Mouse (Mus musculus) ES-E14 (cell line): Measurements from ENCODE around the gene St6galnac4. TPM values are rescaled to one million over a fixed set of nuclear protein-coding genes. Genes with fewer than 3 reads are reported as not detected.

Source experiments
- DNase-seq: peaks from one replicate; pipeline ENCODE4 v3.0.0-alpha.2; 2013; ENCODE audit warnings: low read depth, low spot score
- H3K27ac ChIP-seq: 2 replicates; pipeline ENCODE4 v1.5.1; 2012; ENCODE audit warnings: low read depth, mild to moderate bottlenecking, low read length, moderate library complexity, mixed read lengths; ENCODE audit not compliant: poor library complexity, insufficient read depth, severe bottlenecking
- H3K36me3 ChIP-seq: 2 replicates; pipeline ENCODE4 v1.6.1; 2012; ENCODE audit warnings: mild to moderate bottlenecking, low read length, moderate library complexity, mixed read lengths; ENCODE audit not compliant: control insufficient read depth, poor library complexity, insufficient read depth, severe bottlenecking
- H3K4me1 ChIP-seq, 2 experiments: fragments of 150-350 bp in 1 of 2; sonication (generic) in 1 of 2; 2 replicates each; pipeline ENCODE4 v1.6.1; 2012; ENCODE audit warnings: low read length in 2 of 2, mild to moderate bottlenecking in 1 of 2, mixed read lengths in 1 of 2; ENCODE audit not compliant: control insufficient read depth in 2 of 2, insufficient read depth in 2 of 2, poor library complexity in 1 of 2
- H3K4me3 ChIP-seq, 2 experiments: fragments of 150-350 bp in 1 of 2; sonication (generic) in 1 of 2; 2 replicates each; pipeline ENCODE4 v1.5.1; 2012; ENCODE audit warnings: low read length in 2 of 2, low read depth in 1 of 2, mild to moderate bottlenecking in 1 of 2, mixed read lengths in 1 of 2; ENCODE audit not compliant: insufficient read depth in 1 of 2, poor library complexity in 1 of 2, severe bottlenecking in 1 of 2
- H3K9ac ChIP-seq: 2 replicates; pipeline ENCODE4 v1.6.1; 2012; ENCODE audit warnings: low read depth, mild to moderate bottlenecking, low read length, mixed read lengths; ENCODE audit not compliant: poor library complexity, insufficient read depth, severe bottlenecking
- H3K9me3 ChIP-seq: fragments of 150-350 bp; sonication (generic); 2 replicates; pipeline ENCODE4 v1.6.1; 2012; ENCODE audit warnings: low read depth, mild to moderate bottlenecking, low read length; ENCODE audit not compliant: control insufficient read depth, insufficient read depth
- CHD2 ChIP-seq: IDR thresholded peaks from 2 replicates; pipeline ENCODE4 v1.6.1; 2014; ENCODE audit warnings: mild to moderate bottlenecking, low read depth, low read length, inconsistent platforms
- HCFC1 ChIP-seq: IDR thresholded peaks from 2 replicates; pipeline ENCODE4 v1.6.1; 2012; ENCODE audit warnings: low read length, inconsistent platforms, borderline replicate concordance; ENCODE audit not compliant: insufficient read depth
- MAFK ChIP-seq: IDR thresholded peaks from 2 replicates; pipeline ENCODE4 v1.6.1; 2014; ENCODE audit warnings: mild to moderate bottlenecking, low read depth, low read length, inconsistent platforms; ENCODE audit not compliant: insufficient read depth
- ZC3H11A ChIP-seq: IDR thresholded peaks from 2 replicates; pipeline ENCODE4 v1.6.1; 2012; ENCODE audit warnings: low read depth, mild to moderate bottlenecking, inconsistent platforms, low read length, borderline replicate concordance
- ZNF384 ChIP-seq: IDR thresholded peaks from 2 replicates; pipeline ENCODE4 v1.6.1; 2012; ENCODE audit warnings: low read depth, low read length, inconsistent platforms
- in situ Hi-C, 2 experiments: fragments of 600-800 bp; cut with MboI; formaldehyde crosslinking; loops; one replicate each; pipeline ENCODE4 v1.15.1; 2025; ENCODE audit warnings: low sequenced_read_pairs in 2 of 2, inconsistent platforms in 1 of 2; ENCODE audit not compliant: unreplicated experiment in 2 of 2
- total RNA-seq: library from RNA; depleted of rRNA; stranded (reverse); fragments of 300-350 nt; gene quantifications from 2 replicates; pipeline ENCODE4 v1.2.3, GENCODE M21; 2012

The St6galnac4 gene
- total RNA-seq, 1 experiment = 9.4 TPM

GRCm38 (mm10) chr2:32566536-32567063 is 20.3 kb upstream of the St6galnac4 start:
- Histone ChIP-seq H3K27ac (no peak overlapping the region), H3K9me3 (no peaks in the 10 kb centered on the region), H3K4me3 (no peak overlapping the region), H3K36me3 (peaks cover 20% of the 10 kb centered on the region; the same call in 1 of the 2 replicates), H3K9ac (no peak overlapping the region), H3K4me1 (peaks cover 0 to 2% of the 10 kb centered on the region in 2 experiments; a peak in 2 of 4 replicates)
- TF ChIP-seq ZC3H11A (peak; percentile 60; the same call in 1 of the 2 replicates), CHD2 (no peak), ZNF384 (no peak), MAFK (no peak), HCFC1 (peak; percentile 53; the same call in 1 of the 2 replicates)
- peak; percentile 73 for DNase-seq
- in situ Hi-C loops = no loop called here

GRCm38 (mm10) chr2:32568149-32568548 is 18.7 kb upstream of the St6galnac4 start:
- H3K4me3 ChIP-seq = no peak overlapping the region
- peaks cover 0 to 2% of the 10 kb centered on the region in 2 experiments; a peak in 2 of 4 replicates for H3K4me1 ChIP-seq
- TF ChIP-seq CHD2 = no peak
- no peak for TF ChIP-seq MAFK
- no peak for TF ChIP-seq HCFC1
- H3K27ac ChIP-seq = no peak overlapping the region
- in situ Hi-C loops = no loop called here
- DNase-seq = no peak
- no peaks in the 10 kb centered on the region for H3K9me3 ChIP-seq
- H3K36me3 ChIP-seq = peaks cover 25% of the 10 kb centered on the region; the same call in 1 of the 2 replicates
- H3K9ac ChIP-seq = no peak overlapping the region

GRCm38 (mm10) chr2:32568941-32569340 is 18.0 kb upstream of the St6galnac4 start:
- in situ Hi-C loops = no loop called here
- Histone ChIP-seq H3K27ac (no peak overlapping the region), H3K36me3 (peaks cover 23% of the 10 kb centered on the region; the same call in 1 of the 2 replicates), H3K9ac (no peak overlapping the region), H3K4me1 (peaks cover 0 to 2% of the 10 kb centered on the region in 2 experiments; a peak in 2 of 4 replicates), H3K4me3 (no peak overlapping the region), H3K9me3 (no peaks in the 10 kb centered on the region)
- DNase-seq = no peak
- TF ChIP-seq CHD2 (no peak), ZC3H11A (no peak), ZNF384 (no peak), MAFK (no peak), HCFC1 (no peak)

- Histone ChIP-seq H3K4me3 (peak within 1 kb of the TSS; percentile 82 to 95), H3K27ac (peak within 1 kb of the TSS; percentile 63), H3K9ac (peak within 1 kb of the TSS; percentile 90), H3K4me1 (peaks cover 0 to 6% of the 10 kb centered on the region in 2 experiments; a peak in 2 of 4 replicates), H3K36me3 (peaks cover 14% of the 10 kb centered on the region; the same call in 1 of the 2 replicates), H3K9me3 (no peaks in the 10 kb centered on the region)
- no peak for TF ChIP-seq ZNF384
- peak; percentile 97 for TF ChIP-seq HCFC1
- no peak for TF ChIP-seq ZC3H11A
- peak; percentile 90 for DNase-seq
- in situ Hi-C loops = no loop called here
Observed at GRCm38 (mm10) chr2:32570698-32571494, 16.0 kb upstream of the St6galnac4 start, which contains the start of gene Dpm2. Dpm2 (plus strand) TSS chr2:32570858.
